Mouse (Mus musculus): Measurements from ENCODE around the gene Pgpep1. TPM values are rescaled to one million over a fixed set of nuclear protein-coding genes. Genes with fewer than 3 reads are reported as not detected.
A peak's percentile ranks its signal among the peaks of the same experiment; 100 is the strongest.

Gene Pgpep1
- polyA plus RNA-seq, 1 experiment from 2014 or later: 76.5 TPM

DNA sequence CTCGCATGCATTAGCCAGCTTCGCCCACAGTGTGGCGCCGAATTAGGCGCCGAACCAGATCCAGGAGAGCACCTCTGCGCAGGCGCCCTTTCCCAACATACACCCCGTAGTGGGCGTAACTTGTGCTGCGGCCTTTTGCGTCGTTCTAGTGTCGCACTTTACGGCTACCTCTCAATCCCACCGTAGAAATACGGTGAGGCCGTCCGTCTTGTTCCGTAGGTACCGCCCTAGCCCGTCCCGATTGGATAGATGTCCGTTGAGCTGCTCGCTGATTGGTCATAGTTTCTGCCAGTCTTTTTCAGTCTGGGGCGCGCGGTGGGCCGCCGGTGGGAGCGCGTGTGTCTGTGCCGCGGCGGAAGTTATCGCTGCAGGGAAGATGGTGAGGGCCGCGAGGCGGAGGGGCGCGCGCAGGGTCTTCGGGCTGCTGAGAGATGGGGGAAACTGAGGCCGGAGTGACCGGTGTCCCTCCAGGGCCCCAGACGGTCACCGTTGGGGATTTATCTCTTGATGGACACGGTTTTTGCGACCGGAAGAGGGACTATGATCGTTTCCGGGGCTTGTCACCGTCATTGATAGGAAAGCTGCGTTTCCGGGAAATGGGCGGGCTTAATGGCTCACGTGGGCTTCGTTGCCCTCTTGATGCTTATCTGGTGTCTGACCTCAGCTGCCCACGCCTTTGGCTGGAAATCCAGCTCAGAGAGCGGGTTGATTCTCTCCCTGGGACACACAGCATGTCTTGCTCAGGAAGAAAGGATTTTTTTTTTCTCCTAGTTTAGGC, 13.1 kb upstream of the Pgpep1 start, which contains the start of gene Lsm4:
Lsm4 (plus strand) TSS at position 170 of the 778 bp plus-strand sequence.
- under 1% methylated on average over 60 of the region's 60 CpGs for WGBS
- Histone ChIP-seq H3K9me3 (no peaks in the 10 kb centered on the region), H3K4me1 (replicated peaks) (peaks cover 19% of the 10 kb centered on the region), H3K4me3 (peak within 1 kb of the TSS; percentile 70), H3K9ac (peak within 1 kb of the TSS; percentile 68), H3K36me3 (0 out of 2 replicates have a peak, but pooled peaks cover 2% of the 10 kb centered on the region), H3K27me3 (no peaks in the 10 kb centered on the region), H3K27ac (replicated peaks) (peak within 1 kb of the TSS; percentile 99), H3K4me2 (peak within 1 kb of the TSS; percentile 80)
- ATAC-seq (ENCODE audit: low FRiP score, low read depth): peak; percentile 98

DNA sequence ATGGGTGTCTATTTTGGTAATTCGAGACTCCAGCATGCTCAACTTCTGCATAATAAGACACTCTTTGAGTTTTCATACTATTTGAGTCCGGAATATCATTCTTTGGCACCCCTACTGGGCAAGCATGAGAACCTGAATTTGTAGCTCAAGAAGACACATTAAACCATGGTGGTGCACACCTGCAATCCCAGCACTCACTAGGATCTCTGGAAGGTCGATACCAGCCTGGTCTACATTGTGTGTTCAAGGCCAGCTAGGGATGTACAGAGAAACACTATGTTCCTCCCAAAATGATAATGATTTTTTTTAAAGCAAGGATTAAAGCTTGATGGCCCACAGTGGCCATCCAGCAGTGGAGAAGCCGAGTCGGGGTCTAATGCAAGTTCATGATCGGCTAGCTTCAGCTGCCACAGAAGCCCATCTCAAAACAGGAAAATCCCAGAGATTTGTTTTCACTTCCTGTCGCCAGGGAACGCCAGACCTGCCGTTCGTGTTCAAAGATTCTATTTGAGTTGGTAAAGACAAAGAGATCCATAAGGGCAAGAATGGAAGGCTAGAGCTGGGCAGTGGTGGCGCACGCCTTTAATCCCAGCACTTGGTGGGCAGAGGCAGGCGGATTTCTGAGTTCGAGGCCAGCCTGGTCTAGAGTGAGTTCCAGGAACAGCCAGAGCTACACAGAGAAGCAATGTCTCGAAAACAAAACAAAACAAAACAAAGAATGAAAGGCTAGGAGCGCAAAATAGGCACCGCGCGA, 12.3 kb upstream of the Pgpep1 start:
- Histone ChIP-seq H3K36me3 (no peaks in the 10 kb centered on the region), H3K27me3 (no peaks in the 10 kb centered on the region), H3K4me3 (peak overlapping the region; percentile 70), H3K9ac (peak overlapping the region; percentile 34; the same call in 1 of the 2 replicates), H3K9me3 (no peaks in the 10 kb centered on the region), H3K27ac (replicated peaks) (peak overlapping the region; percentile 99), H3K4me2 (peak overlapping the region; percentile 56), H3K4me1 (replicated peaks) (peaks cover 19% of the 10 kb centered on the region)
- ATAC-seq (ENCODE audit: low FRiP score, low read depth): no peak
- 34% methylated on average over 19 of the region's 19 CpGs for WGBS

DNA sequence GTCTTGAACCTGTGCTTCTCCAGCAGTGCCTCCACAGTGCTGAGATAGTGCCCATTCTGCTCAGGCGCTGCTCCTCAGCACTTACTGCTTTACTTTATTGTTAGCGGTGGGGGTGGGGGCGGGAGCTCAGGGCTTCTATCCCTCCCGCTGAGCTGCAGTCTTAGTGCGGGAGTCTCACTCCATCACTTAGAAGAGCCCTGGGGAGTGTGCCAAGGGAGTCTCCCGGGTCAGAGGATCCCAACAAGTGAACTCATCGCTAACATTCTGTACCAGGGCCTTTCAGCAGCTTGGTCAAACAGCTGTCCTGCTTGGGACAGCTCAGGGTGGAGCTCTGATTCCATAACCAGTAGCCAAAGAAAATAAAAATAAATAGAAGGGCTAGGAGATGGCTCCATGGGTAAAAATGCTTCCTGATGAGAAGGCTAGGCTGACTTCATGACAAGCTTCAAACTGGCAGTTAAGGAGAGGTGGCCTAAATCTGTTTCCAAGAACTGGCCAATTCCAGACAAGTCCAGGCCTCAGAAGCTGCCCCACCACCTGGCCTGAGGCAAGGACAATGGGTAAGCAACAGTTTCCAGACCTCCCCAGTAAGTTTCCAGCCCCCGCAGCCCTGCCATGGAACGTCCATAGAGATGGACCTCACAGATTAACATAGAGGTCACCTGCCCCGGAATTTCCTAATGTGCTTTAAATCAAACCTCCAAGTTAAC, 11.6 kb upstream of the Pgpep1 start:
- Histone ChIP-seq H3K4me1 (replicated peaks) (peaks cover 19% of the 10 kb centered on the region), H3K9me3 (no peaks in the 10 kb centered on the region), H3K9ac (no peak overlapping the region), H3K27ac (replicated peaks) (peak overlapping the region; percentile 99; the same call in 1 of the 2 replicates), H3K4me3 (no peak overlapping the region), H3K27me3 (no peaks in the 10 kb centered on the region), H3K4me2 (no peak overlapping the region), H3K36me3 (no peaks in the 10 kb centered on the region)
- no peak for ATAC-seq (ENCODE audit: low FRiP score, low read depth)
- WGBS: 61% methylated on average over 10 of the region's 10 CpGs

DNA sequence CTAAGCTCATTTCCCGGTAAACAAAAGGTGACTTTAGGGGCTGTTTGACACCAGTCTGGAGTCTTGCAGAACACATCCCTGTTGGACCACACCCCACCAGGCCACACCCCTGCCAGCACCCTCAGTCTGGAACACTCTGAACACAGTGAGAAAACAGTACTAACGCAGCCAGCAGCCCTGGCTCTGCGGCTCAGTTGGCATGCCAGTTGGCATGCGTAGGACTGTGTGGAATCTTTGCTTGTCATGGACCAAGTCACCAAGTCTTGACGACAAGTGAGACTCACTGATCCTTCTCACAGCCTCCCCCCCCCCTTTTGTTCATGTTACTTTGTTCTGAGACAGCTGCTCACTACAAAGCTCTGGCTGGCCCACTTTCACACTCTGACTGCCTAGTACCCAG, 6.9 kb upstream of the Pgpep1 start:
- Histone ChIP-seq H3K27ac (replicated peaks) (no peak overlapping the region), H3K36me3 (no peaks in the 10 kb centered on the region), H3K4me1 (replicated peaks) (no peaks in the 10 kb centered on the region), H3K4me3 (no peak overlapping the region), H3K9ac (no peak overlapping the region), H3K4me2 (no peak overlapping the region), H3K9me3 (no peaks in the 10 kb centered on the region), H3K27me3 (no peaks in the 10 kb centered on the region)
- 66% methylated on average over 5 of the region's 5 CpGs for WGBS
- ATAC-seq (ENCODE audit: low FRiP score, low read depth): peak; percentile 53; the same call in 1 of the 2 replicates

DNA sequence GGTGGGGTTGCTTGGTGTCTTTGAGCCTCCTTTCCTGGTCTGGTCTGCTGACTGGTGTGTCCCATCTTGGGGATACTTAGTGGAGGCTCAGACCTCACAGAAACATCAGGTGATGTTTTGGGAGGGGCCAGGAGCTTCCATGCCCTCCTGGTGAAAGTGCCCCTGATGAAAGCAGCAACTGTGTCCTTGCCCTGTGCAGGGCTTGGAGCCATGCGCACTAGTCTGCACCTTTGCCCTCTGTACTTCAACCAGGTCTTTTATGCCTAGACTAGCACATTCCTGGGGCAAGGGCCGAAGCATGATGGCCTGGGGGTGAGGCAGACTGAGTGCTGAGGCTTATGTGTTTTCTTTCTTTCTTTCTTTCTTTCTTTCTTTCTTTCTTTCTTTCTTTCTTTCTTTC, 5.4 kb upstream of the Pgpep1 start:
- H3K27ac ChIP-seq (replicated peaks): no peak overlapping the region
- H3K4me1 ChIP-seq (replicated peaks): peaks cover under 1% of the 10 kb centered on the region
- no peak overlapping the region for H3K4me3 ChIP-seq
- H3K27me3 ChIP-seq: no peaks in the 10 kb centered on the region
- ATAC-seq (ENCODE audit: low FRiP score, low read depth): no peak
- no peak overlapping the region for H3K9ac ChIP-seq
- H3K36me3 ChIP-seq: no peaks in the 10 kb centered on the region
- 88% methylated on average over 2 of the region's 2 CpGs for WGBS
- no peaks in the 10 kb centered on the region for H3K9me3 ChIP-seq
- no peak overlapping the region for H3K4me2 ChIP-seq

DNA sequence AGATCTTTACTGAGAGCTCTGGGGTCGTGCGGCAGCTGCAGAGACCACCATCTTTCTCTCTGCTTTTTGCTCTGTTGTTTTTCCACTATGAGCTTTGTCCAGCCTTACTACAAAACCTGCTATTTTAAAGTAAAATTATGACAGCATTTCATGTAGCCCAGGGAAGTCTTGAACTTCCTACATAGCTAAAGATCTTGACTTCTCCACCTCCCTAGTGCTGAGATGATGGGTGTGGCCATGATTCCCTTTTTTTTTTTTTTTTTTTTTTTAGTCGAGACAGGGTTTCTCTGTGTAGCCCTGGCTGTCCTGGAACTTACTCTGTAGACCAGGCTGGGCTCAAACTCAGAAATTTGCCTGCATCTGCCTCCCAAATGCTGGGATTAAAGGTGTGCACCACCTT, 4.4 kb upstream of the Pgpep1 start:
- Histone ChIP-seq H3K4me3 (no peak overlapping the region), H3K9ac (no peak overlapping the region), H3K9me3 (no peaks in the 10 kb centered on the region), H3K27ac (replicated peaks) (no peak overlapping the region), H3K4me2 (no peak overlapping the region), H3K36me3 (no peaks in the 10 kb centered on the region), H3K4me1 (replicated peaks) (peaks cover 10% of the 10 kb centered on the region), H3K27me3 (no peaks in the 10 kb centered on the region)
- WGBS: 79% methylated on average over 3 of the region's 3 CpGs
- ATAC-seq (ENCODE audit: low FRiP score, low read depth): no peak

DNA sequence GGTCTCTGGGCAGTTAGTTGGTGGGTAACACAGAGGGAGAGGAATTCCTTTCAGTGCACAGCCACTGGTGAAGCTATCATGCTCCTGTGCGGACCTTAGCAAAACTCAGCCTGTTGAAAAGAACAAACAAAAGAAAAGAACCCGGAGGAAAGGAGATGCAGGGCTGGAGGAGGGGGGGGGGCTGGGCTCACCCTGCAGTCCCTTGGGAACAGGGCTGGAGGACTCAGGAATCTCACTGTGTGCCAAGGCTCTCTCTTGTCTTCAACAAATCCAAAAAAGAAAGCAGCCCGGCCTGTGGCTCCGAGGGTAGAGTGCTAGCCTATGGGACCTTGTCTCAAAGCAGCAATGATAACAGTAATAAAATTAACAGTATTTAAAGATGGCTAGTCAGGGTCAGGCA, 3.5 kb upstream of the Pgpep1 start:
- Histone ChIP-seq H3K27me3 (no peaks in the 10 kb centered on the region), H3K27ac (replicated peaks) (peak overlapping the region; percentile 66), H3K4me1 (replicated peaks) (peaks cover 16% of the 10 kb centered on the region), H3K9me3 (no peaks in the 10 kb centered on the region), H3K36me3 (no peaks in the 10 kb centered on the region), H3K4me2 (no peak overlapping the region), H3K4me3 (no peak overlapping the region), H3K9ac (no peak overlapping the region)
- ATAC-seq (ENCODE audit: low FRiP score, low read depth): no peak
- 36% methylated on average over 4 of the region's 4 CpGs for WGBS

DNA sequence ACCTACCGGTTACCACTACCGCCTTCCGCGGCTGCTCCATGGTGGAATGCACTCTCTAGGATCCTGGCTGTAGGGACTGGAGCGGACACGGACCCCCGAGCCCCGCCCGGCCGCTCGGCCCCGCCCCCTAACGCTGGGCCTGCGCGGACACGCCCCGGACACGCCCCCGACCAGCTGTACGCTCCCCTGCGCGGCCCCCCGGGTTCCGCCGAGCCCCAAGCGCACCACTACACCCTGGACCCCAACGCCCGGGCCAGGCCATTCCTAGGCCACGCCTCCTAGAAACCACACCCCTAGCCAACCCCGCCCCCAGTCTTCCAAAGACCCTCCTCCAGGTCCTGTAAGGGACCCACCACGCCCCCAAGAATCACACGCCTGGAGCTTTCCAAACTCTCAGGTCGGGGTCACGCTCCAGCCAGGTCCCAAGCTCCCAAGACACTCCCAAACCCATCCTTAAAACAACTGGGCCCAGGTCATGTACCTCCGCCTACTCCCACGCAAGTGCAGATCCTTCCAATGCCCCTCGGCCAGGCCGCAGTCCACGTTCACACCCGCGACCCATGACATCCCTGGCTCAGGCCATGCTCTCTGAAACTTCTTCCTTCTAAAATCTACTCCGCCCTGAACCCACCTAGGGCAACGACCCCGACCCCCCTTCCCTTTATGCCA, 450 bp downstream of the Pgpep1 start:
- H3K4me1 ChIP-seq (replicated peaks): peaks cover 39% of the 10 kb centered on the region
- WGBS: under 1% methylated on average over 42 of the region's 44 CpGs

DNA sequence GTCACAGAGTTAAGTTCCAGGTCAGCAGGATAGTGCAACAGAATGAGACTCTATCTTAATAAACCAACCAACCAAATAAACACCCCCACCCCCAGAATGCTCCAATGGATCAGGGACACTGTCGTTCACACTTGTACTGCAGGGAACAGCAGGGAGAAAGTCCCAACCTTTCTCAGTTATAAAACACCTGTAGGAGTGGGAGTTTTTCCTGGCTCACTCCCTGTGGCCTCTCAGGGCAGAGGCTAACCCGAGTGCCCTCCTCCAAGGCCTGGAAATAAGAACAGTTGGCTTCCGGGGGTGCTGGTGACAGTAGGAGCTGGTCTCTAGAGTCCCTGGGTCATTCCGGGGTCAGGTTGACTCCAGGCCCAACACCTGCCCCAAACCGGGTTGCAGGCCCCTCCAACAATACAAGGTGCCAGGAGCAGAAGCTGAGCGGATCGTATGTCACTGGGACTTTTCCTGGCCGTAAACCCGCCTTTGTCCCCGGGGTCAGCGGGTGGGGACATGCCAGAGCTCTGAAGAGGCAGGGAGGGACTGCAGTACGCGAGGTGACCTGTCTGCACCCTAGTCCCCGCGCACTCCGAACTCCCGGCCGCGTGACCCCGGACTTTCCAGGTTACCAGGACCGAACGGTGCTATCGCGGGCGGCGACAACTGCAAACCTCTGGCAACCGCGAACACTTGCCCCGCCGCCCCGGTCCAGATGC, 1.1 kb downstream of the Pgpep1 start:
- H3K4me2 ChIP-seq: peak overlapping the region; percentile 96
- 0 out of 2 replicates have a peak, but pooled peaks cover 4% of the 10 kb centered on the region for H3K36me3 ChIP-seq
- peak overlapping the region; percentile 70 for H3K9ac ChIP-seq
- no peaks in the 10 kb centered on the region for H3K27me3 ChIP-seq
- WGBS: under 1% methylated on average over 31 of the region's 31 CpGs
- peak overlapping the region; percentile 65 for H3K27ac ChIP-seq (replicated peaks)
- no peaks in the 10 kb centered on the region for H3K9me3 ChIP-seq
- peak; percentile 55; the same call in 1 of the 2 replicates for ATAC-seq (ENCODE audit: low FRiP score, low read depth)
- peak overlapping the region; percentile 78 for H3K4me3 ChIP-seq
- H3K4me1 ChIP-seq (replicated peaks): peaks cover 39% of the 10 kb centered on the region

More for the DNA sequence above, 450 bp downstream of the Pgpep1 start:
- H3K27ac ChIP-seq (replicated peaks): peak overlapping the region; percentile 65
- 0 out of 2 replicates have a peak, but pooled peaks cover 4% of the 10 kb centered on the region for H3K36me3 ChIP-seq
- peak overlapping the region; percentile 96 for H3K4me2 ChIP-seq
- peak overlapping the region; percentile 70 for H3K9ac ChIP-seq
- peak overlapping the region; percentile 78 for H3K4me3 ChIP-seq
- H3K9me3 ChIP-seq: no peaks in the 10 kb centered on the region
- no peaks in the 10 kb centered on the region for H3K27me3 ChIP-seq
- ATAC-seq (ENCODE audit: low FRiP score, low read depth): peak; percentile 90

DNA sequence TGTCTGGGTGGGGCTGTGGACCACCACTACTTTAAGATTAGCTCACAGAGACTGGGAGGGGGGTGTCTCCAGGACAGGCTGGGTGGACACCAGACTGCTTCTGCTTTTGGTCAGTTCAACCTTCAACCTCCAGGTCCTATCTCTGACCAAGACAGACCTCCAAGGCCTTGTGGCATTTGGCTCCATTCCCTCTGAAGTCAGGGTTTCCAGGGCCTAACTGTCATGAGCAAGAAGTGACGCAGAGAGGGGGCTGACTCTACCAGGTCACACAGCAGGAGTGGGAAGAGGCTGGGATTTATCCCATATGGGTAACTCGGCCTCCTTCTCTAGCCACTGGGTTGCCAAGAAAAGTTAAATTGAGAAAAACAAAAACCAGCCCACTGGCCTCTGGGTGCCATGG, 2.4 kb downstream of the Pgpep1 start:
- Histone ChIP-seq H3K27ac (replicated peaks) (peak overlapping the region; percentile 82; the same call in 1 of the 2 replicates), H3K36me3 (0 out of 2 replicates have a peak, but pooled peaks cover 4% of the 10 kb centered on the region), H3K4me3 (peak overlapping the region; percentile 78; the same call in 1 of the 2 replicates)

DNA sequence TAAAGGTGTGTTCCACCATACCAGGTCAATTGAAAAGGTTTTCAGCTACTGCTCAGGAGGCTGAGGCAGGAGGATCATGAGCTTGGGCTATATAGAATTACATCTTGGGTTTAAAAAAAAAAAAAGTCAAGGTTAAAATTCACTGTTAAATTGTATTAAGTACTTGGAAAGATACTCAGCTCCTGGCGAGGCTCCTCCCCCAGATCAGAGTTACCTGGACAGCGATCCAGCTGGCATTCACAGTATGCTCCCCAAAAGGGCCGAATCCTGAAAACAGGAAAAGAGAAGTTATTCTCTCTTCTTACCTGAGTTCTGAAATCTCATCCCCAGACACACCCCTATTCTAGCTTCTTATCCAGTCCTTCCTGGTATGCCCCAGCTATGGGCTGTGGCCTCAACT, 3.0 kb downstream of the Pgpep1 start:
- Histone ChIP-seq H3K9me3 (no peaks in the 10 kb centered on the region), H3K4me2 (peak overlapping the region; percentile 96), H3K27ac (replicated peaks) (peak overlapping the region; percentile 82), H3K27me3 (no peaks in the 10 kb centered on the region), H3K4me1 (replicated peaks) (peaks cover 39% of the 10 kb centered on the region), H3K36me3 (0 out of 2 replicates have a peak, but pooled peaks cover 4% of the 10 kb centered on the region), H3K4me3 (no peak overlapping the region), H3K9ac (no peak overlapping the region)
- WGBS: 88% methylated on average over 3 of the region's 3 CpGs
- no peak for ATAC-seq (ENCODE audit: low FRiP score, low read depth)

More for the DNA sequence above, 2.4 kb downstream of the Pgpep1 start:
- no peak for ATAC-seq (ENCODE audit: low FRiP score, low read depth)
- Histone ChIP-seq H3K9ac (no peak overlapping the region), H3K4me1 (replicated peaks) (peaks cover 39% of the 10 kb centered on the region), H3K4me2 (peak overlapping the region; percentile 96), H3K9me3 (no peaks in the 10 kb centered on the region), H3K27me3 (no peaks in the 10 kb centered on the region)
- 32% methylated on average over 2 of the region's 2 CpGs for WGBS
